8 mouse cellular contexts compared by ENCODE assay signal in genomic region chr15:6909669-6910068, GRCm38 (mm10). TPM values are rescaled to one million over a fixed set of nuclear protein-coding genes. Genes with fewer than 3 reads are reported as not detected.
DNase-seq lines count a peak whose midpoint lies in the region; ATAC-seq and TF ChIP-seq lines count a peak whose summit lies in the region.

No protein-coding gene starts in this region.

- ATAC-seq in heart, embryonic 12.5 days (ENCODE audit: insufficient number of reproducible peaks, low FRiP score) = peak; percentile 80; the same call in 1 of the 2 replicates
- ATAC-seq in kidney, embryonic 16.5 days (ENCODE audit: low FRiP score, low TSS enrichment) = peak; percentile 97
- peak; percentile 70 for ATAC-seq in monocyte, adult 5-6 weeks (replicated peaks; ENCODE audit: insufficient number of reproducible peaks, low FRiP score, low TSS enrichment, poor library complexity, severe bottlenecking)

- WGBS in bone marrow, adult 2 months = 4% methylated on average over 11 of the region's 11 CpGs
- 1% methylated on average over 11 of the region's 11 CpGs for WGBS in heart, embryonic 12.5 days
- 1% methylated on average over 11 of the region's 11 CpGs for WGBS in kidney, embryonic 16.5 days

- no peaks in the 10 kb centered on the region for H3K36me3 ChIP-seq in heart, embryonic 12.5 days
- H3K36me3 ChIP-seq in kidney, embryonic 16.5 days (ENCODE audit: insufficient read depth, low read length) = no peaks in the 10 kb centered on the region

- TF ChIP-seq POLR2A in bone marrow, adult 2 months (IDR thresholded peaks at IDR 0.05; ENCODE audit: borderline replicate concordance, control insufficient read depth, low read depth, low read length) = no peak
- 0 out of 2 replicates have a peak, but pooled peaks have one; percentile 18 for TF ChIP-seq POLR2A in embryonic fibroblast, embryonic 13.5 days (IDR thresholded peaks at IDR 0.05; ENCODE audit: low read depth, low read length)

- no peak overlapping the region for H3K9ac ChIP-seq in heart, embryonic 12.5 days
- H3K9ac ChIP-seq in kidney, embryonic 16.5 days (replicated peaks; ENCODE audit: low read length) = no peak overlapping the region

- DNase-seq in 416B (ENCODE audit: low read depth) = peak; percentile 76
- DNase-seq in liver = peak; percentile 82
- DNase-seq in spleen, postnatal 36 days (ENCODE audit: low spot score in 2 of 2) = peak; percentile 67 to 69

- no peak overlapping the region for H3K27ac ChIP-seq in bone marrow, adult 2 months (ENCODE audit: control insufficient read depth, insufficient read depth, low read depth, low read length, poor library complexity)
- no peak overlapping the region for H3K27ac ChIP-seq in embryonic fibroblast, embryonic 13.5 days (ENCODE audit: insufficient read depth, low read length)
- no peak overlapping the region for H3K27ac ChIP-seq in heart, embryonic 12.5 days (ENCODE audit: poor library complexity, severe bottlenecking)
- no peak overlapping the region for H3K27ac ChIP-seq in kidney, embryonic 16.5 days (ENCODE audit: low read length)

- no peaks in the 10 kb centered on the region for H3K9me3 ChIP-seq in heart, embryonic 12.5 days (replicated peaks)
- H3K9me3 ChIP-seq in kidney, embryonic 16.5 days (ENCODE audit: low read length) = no peaks in the 10 kb centered on the region

- TF ChIP-seq CTCF in bone marrow, adult 2 months (IDR thresholded peaks at IDR 0.05; ENCODE audit: control insufficient read depth, insufficient read depth, low read length) = peak; percentile 87
- peak; percentile 94 for TF ChIP-seq CTCF in embryonic fibroblast, embryonic 13.5 days (IDR thresholded peaks at IDR 0.05; ENCODE audit: borderline replicate concordance, insufficient read depth, low read length)

- H3K4me1 ChIP-seq in bone marrow, adult 2 months (ENCODE audit: control insufficient read depth, insufficient read depth, low read length) = no peaks in the 10 kb centered on the region
- H3K4me1 ChIP-seq in embryonic fibroblast, embryonic 13.5 days (ENCODE audit: control insufficient read depth, insufficient read depth, low read length) = peaks cover 7% of the 10 kb centered on the region; the same call in 1 of the 2 replicates
- peaks cover 8% of the 10 kb centered on the region for H3K4me1 ChIP-seq in heart, embryonic 12.5 days (replicated peaks)
- peaks cover 27% of the 10 kb centered on the region for H3K4me1 ChIP-seq in kidney, embryonic 16.5 days (ENCODE audit: insufficient read depth, low read length)

- H3K4me3 ChIP-seq in bone marrow, adult 2 months (replicated peaks; ENCODE audit: control insufficient read depth, low read depth, low read length) = no peak overlapping the region
- H3K4me3 ChIP-seq in embryonic fibroblast, embryonic 13.5 days (ENCODE audit: insufficient read depth, low read length) = no peak overlapping the region
- H3K4me3 ChIP-seq in heart, embryonic 12.5 days = no peak overlapping the region
- no peak overlapping the region for H3K4me3 ChIP-seq in kidney, embryonic 16.5 days (ENCODE audit: low read length)

- peak overlapping the region; percentile 54 for H3K4me2 ChIP-seq in heart, embryonic 12.5 days
- peak overlapping the region; percentile 36 for H3K4me2 ChIP-seq in kidney, embryonic 16.5 days (replicated peaks; ENCODE audit: low read depth, low read length)

- H3K27me3 ChIP-seq in heart, embryonic 12.5 days (replicated peaks) = no peaks in the 10 kb centered on the region
- no peaks in the 10 kb centered on the region for H3K27me3 ChIP-seq in kidney, embryonic 16.5 days (ENCODE audit: insufficient read depth, low read length)

RNA-seq across cellular contexts. Expression of gene Osmr, which starts 34.9 kb away (rescaled TPM):
- 2.7 and 3.1 TPM in 2 replicates for polyA plus RNA-seq in bone marrow, adult 2 months (2011; ENCODE audit: insufficient read depth, insufficient read length, low replicate concordance, missing spikeins)
- 137 and 168 TPM in 2 replicates for polyA plus RNA-seq in embryonic fibroblast, embryonic 13.5 days (2011; ENCODE audit: insufficient read length, low read depth, missing spikeins)
- 2.0 and 2.1 TPM in 2 replicates for polyA plus RNA-seq in heart, embryonic 12.5 days (2016; fragmentation: Nextera tagmentation; extraction: Ambion mirVana)
- polyA plus RNA-seq in kidney, embryonic 16.5 days (2015; fragmentation: Nextera tagmentation; extraction: Ambion mirVana) = 1.8 and 2.0 TPM in 2 replicates
- not detected in 3 replicates for total RNA-seq in monocyte, adult 5-6 weeks (2017)

Comparison
In these comparisons a context has a peak if more than half of its experiments do, and no peak if none do; other contexts are left out.
1. RNA of gene Osmr, which starts 34.9 kb away (polyA plus RNA-seq): 137 to 168 TPM in embryonic fibroblast, embryonic 13.5 days; 2.7 to 3.1 TPM in bone marrow, adult 2 months, 1.8 to 2.0 TPM in kidney, embryonic 16.5 days and 2.0 to 2.1 TPM in heart, embryonic 12.5 days; every median in the first group is over 10 times any median in the second.
2. Peak in every context shown above with its lines, with median percentiles within 50 percentile points of each other: DNase-seq and ATAC-seq.